Mouse (Mus musculus): ENCODE data around the gene Klhdc10. TPM values are rescaled to one million over a fixed set of nuclear protein-coding genes. Genes with fewer than 3 reads are reported as not detected.

Klhdc10 gene
- polyA plus RNA-seq, 1 experiment from 2014 or later: 33.0 TPM

DNA sequence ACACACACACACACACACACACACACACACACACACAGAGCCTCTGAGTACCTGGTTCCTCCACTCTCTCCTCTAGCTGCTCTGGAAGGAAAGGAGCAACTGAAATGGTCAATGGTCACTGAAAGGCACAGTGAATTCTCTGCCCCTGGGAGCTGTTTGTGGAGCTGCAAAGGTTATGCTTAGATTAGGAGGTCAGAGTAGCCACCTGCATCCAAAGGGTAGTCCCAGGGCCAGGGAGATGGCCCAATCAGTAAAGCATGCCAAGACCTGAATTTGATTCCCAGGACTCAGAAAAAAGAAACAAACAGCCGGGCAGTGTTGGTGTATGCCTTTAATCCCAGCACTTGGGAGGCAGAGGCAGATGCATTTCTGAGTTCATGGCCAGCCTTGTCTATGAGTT is 66.4 kb downstream of the Klhdc10 start:
- no peak overlapping the region for H3K27ac ChIP-seq (ENCODE audit: low read depth, low read length)
- H3K9ac ChIP-seq (ENCODE audit: low read length): no peak overlapping the region
- 83% methylated on average over 1 of the region's 1 CpGs for WGBS
- no peaks in the 10 kb centered on the region for H3K36me3 ChIP-seq (ENCODE audit: control insufficient read depth, insufficient read depth, low read length)
- peaks cover 3% of the 10 kb centered on the region; the same call in 1 of the 2 replicates for H3K4me1 ChIP-seq (replicated peaks; ENCODE audit: control insufficient read depth, insufficient read depth, low read length)
- no peaks in the 10 kb centered on the region for H3K27me3 ChIP-seq (ENCODE audit: control insufficient read depth, insufficient read depth, low read length)
- H3K9me3 ChIP-seq (ENCODE audit: control insufficient read depth, low read length): no peaks in the 10 kb centered on the region
- no peak overlapping the region for H3K4me2 ChIP-seq (ENCODE audit: low read depth, low read length, severe bottlenecking)
- no peak overlapping the region for H3K4me3 ChIP-seq (ENCODE audit: low read depth, low read length)
- no peak for ATAC-seq (replicated peaks; ENCODE audit: low FRiP score)
- DNase-seq (ENCODE audit: low spot score): no peak

DNA sequence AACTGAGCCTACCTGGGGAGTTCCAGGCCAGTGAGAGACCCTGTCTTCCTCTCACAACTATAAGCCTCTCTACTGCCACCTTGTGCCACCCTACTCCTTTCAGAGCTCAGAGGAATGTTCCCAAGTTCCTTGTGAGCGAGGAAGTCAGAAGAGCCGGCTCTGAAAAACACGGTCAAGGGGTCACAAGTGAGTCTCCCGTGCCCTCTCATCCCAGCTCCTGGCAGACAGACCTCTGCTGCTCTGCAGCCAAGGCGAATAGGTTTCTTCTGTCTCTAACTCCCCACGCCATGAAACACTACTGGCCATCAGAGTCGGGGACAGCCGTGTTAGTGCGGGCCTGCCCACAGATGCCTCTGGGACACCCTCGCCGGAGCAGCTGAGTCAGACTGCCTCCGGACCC is 67.0 kb downstream of the Klhdc10 start:
- no peak for ATAC-seq (replicated peaks; ENCODE audit: low FRiP score)

DNA sequence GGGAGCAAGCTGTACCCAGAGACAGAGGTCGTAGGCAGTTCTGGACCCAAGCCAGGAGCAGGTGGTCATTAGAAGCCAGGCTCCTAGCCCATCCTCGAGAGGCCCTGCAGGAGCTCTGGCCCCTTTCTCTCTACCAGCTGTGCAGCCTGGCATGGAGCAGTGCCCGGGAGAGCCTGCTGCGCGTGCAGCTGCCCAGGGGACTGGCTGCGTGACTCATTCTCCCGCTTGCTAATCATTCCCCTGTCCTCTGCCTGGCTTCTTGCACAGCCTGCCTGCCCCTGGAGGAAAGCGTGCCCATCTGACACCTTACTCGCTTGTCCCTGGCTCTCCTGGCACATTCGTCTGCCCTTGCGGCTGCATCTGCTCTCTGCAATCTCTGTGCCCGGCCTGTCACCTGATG is 67.7 kb downstream of the Klhdc10 start:
- no peaks in the 10 kb centered on the region for H3K36me3 ChIP-seq (ENCODE audit: control insufficient read depth, insufficient read depth, low read length)
- 88% methylated on average over 12 of the region's 12 CpGs for WGBS
- peaks cover 2% of the 10 kb centered on the region; the same call in 1 of the 2 replicates for H3K4me1 ChIP-seq (replicated peaks; ENCODE audit: control insufficient read depth, insufficient read depth, low read length)
- no peak overlapping the region for H3K4me2 ChIP-seq (ENCODE audit: low read depth, low read length, severe bottlenecking)
- H3K9me3 ChIP-seq (ENCODE audit: control insufficient read depth, low read length): no peaks in the 10 kb centered on the region
- no peaks in the 10 kb centered on the region for H3K27me3 ChIP-seq (ENCODE audit: control insufficient read depth, insufficient read depth, low read length)
- no peak overlapping the region for H3K9ac ChIP-seq (ENCODE audit: low read length)
- ATAC-seq (replicated peaks; ENCODE audit: low FRiP score) (no peak), DNase-seq (ENCODE audit: low spot score) (no peak)
- no peak overlapping the region for H3K4me3 ChIP-seq (ENCODE audit: low read depth, low read length)
- no peak overlapping the region for H3K27ac ChIP-seq (ENCODE audit: low read depth, low read length)

More for the DNA sequence above, 67.0 kb downstream of the Klhdc10 start:
- H3K4me3 ChIP-seq (ENCODE audit: low read depth, low read length): no peak overlapping the region
- 61% methylated on average over 12 of the region's 12 CpGs for WGBS
- no peak for DNase-seq (ENCODE audit: low spot score)
- H3K4me1 ChIP-seq (replicated peaks; ENCODE audit: control insufficient read depth, insufficient read depth, low read length): peaks cover 3% of the 10 kb centered on the region; the same call in 1 of the 2 replicates
- H3K27me3 ChIP-seq (ENCODE audit: control insufficient read depth, insufficient read depth, low read length): no peaks in the 10 kb centered on the region
- H3K9me3 ChIP-seq (ENCODE audit: control insufficient read depth, low read length): no peaks in the 10 kb centered on the region
- no peaks in the 10 kb centered on the region for H3K36me3 ChIP-seq (ENCODE audit: control insufficient read depth, insufficient read depth, low read length)
- H3K4me2 ChIP-seq (ENCODE audit: low read depth, low read length, severe bottlenecking): no peak overlapping the region
- no peak overlapping the region for H3K27ac ChIP-seq (ENCODE audit: low read depth, low read length)
- H3K9ac ChIP-seq (ENCODE audit: low read length): no peak overlapping the region

DNA sequence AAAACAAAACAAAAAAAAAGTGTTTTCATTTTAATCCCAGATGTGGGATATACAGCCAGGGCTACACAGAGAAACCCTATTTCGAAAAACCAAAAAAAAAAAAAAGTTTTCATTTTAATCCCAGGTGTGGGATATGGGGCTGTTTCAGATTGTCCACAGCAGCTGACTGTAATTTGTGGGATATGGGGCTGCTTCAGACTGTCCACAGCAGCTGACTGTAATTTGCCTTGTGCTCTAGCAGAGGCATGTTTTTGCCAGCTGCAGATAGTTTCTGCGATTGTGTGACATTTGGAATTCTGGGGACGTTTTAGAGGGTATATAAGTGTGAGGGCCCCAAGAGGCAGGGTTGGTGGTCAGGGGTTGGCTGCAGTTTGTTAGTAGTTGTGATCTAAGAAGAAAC is 70.0 kb downstream of the Klhdc10 start:
- H3K4me1 ChIP-seq (replicated peaks; ENCODE audit: control insufficient read depth, insufficient read depth, low read length): no peaks in the 10 kb centered on the region
- ATAC-seq (replicated peaks; ENCODE audit: low FRiP score) (no peak), DNase-seq (ENCODE audit: low spot score) (no peak)
- H3K27ac ChIP-seq (ENCODE audit: low read depth, low read length): no peak overlapping the region
- H3K9ac ChIP-seq (ENCODE audit: low read length): no peak overlapping the region
- H3K9me3 ChIP-seq (ENCODE audit: control insufficient read depth, low read length): no peaks in the 10 kb centered on the region
- H3K27me3 ChIP-seq (ENCODE audit: control insufficient read depth, insufficient read depth, low read length): no peaks in the 10 kb centered on the region
- 80% methylated on average over 3 of the region's 3 CpGs for WGBS
- H3K4me3 ChIP-seq (ENCODE audit: low read depth, low read length): no peak overlapping the region
- H3K4me2 ChIP-seq (ENCODE audit: low read depth, low read length, severe bottlenecking): no peak overlapping the region
- H3K36me3 ChIP-seq (ENCODE audit: control insufficient read depth, insufficient read depth, low read length): no peaks in the 10 kb centered on the region

DNA sequence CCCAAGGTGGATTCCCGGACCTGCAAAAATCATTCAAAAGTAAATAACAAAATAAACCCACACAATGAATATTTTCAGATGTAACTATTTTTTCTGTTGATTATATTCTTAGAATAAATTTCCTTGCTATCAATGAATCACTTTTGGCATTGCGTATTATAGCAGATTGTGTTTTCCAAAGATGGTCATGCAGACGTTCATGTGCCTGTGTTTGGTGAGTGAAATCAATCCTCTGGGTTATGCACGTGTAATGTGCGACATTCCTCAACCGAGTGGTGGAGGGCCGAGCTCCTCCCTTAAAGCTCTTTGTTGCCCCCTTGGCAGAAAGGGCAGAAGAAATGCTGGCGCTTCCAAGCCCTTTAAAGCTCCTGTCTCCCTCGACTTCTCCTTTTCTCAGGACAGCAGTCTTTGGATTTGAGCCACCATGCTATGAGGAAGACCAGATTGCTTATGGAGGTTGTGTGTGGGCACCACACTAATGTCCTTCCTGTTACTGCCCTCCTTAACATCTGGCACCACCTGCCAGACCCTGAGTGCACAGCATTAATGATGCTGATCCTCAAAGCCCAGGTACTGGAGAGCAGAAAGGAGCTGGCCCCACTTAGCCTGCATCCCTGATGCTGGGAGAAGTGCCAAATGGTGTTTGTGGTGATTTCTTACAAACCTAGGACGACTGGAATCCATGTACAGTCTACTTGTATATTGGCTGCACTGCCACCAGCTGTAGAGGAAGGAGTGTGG is 74.5 kb downstream of the Klhdc10 start:
- Histone ChIP-seq H3K9me3 (ENCODE audit: control insufficient read depth, low read length) (no peaks in the 10 kb centered on the region), H3K4me3 (ENCODE audit: low read depth, low read length) (no peak overlapping the region), H3K27ac (ENCODE audit: low read depth, low read length) (no peak overlapping the region), H3K36me3 (ENCODE audit: control insufficient read depth, insufficient read depth, low read length) (peaks cover 5% of the 10 kb centered on the region; the same call in 1 of the 2 replicates), H3K9ac (ENCODE audit: low read length) (no peak overlapping the region), H3K4me2 (ENCODE audit: low read depth, low read length, severe bottlenecking) (no peak overlapping the region), H3K27me3 (ENCODE audit: control insufficient read depth, insufficient read depth, low read length) (no peaks in the 10 kb centered on the region), H3K4me1 (replicated peaks; ENCODE audit: control insufficient read depth, insufficient read depth, low read length) (no peaks in the 10 kb centered on the region)
- WGBS: 81% methylated on average over 10 of the region's 10 CpGs
- DNase-seq (ENCODE audit: low spot score): no peak
- ATAC-seq (replicated peaks; ENCODE audit: low FRiP score): no peak

DNA sequence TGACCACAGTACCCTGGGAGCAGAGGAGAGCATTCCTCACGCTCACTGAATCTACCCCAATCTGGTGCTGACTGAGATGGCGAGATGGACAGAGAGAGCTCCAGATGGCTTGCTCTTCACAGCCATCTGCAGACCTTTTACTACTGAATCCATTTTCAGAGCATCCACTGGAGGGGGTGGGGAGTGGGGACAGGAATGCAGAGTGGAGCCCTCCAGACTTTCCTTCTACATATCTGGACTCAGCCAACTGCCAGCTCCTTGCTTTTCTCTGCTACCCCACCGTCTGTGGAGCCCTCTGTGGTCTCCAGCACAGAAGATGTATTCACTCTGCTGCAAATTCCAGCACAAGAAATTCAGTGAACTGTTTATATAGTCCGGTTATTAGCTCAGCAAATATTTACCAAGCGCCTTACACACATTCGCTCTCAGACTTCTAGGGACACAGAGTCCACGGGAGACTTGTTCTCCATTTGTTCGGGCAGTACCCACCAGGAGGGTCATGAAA is 75.6 kb downstream of the Klhdc10 start:
- DNase-seq (ENCODE audit: low spot score): no peak
- Histone ChIP-seq H3K9me3 (ENCODE audit: control insufficient read depth, low read length) (no peaks in the 10 kb centered on the region), H3K27ac (ENCODE audit: low read depth, low read length) (no peak overlapping the region), H3K27me3 (ENCODE audit: control insufficient read depth, insufficient read depth, low read length) (no peaks in the 10 kb centered on the region), H3K36me3 (ENCODE audit: control insufficient read depth, insufficient read depth, low read length) (peaks cover 5% of the 10 kb centered on the region; the same call in 1 of the 2 replicates), H3K4me1 (replicated peaks; ENCODE audit: control insufficient read depth, insufficient read depth, low read length) (no peaks in the 10 kb centered on the region), H3K4me2 (ENCODE audit: low read depth, low read length, severe bottlenecking) (no peak overlapping the region), H3K4me3 (ENCODE audit: low read depth, low read length) (no peak overlapping the region), H3K9ac (ENCODE audit: low read length) (no peak overlapping the region)
- ATAC-seq (replicated peaks; ENCODE audit: low FRiP score): no peak
- WGBS: 87% methylated on average over 8 of the region's 8 CpGs

DNA sequence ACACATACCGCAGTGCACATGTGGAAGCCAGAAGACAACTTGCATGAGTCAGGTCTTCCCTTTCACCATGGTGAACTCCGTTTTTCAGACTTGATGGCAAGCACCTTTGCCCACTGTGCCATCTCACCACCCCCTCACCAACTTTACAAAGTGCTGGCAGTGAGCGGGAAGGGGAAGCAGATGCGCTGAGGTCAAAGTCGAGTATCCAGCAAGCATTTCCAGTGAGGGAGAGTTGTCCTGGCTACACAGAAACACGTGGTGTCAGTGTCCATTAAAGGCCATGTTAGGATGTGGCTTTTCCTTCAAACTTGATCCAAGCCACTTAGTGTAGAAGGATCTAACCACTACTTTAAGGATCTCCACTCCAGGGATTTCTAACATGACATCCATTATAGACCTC is 76.1 kb downstream of the Klhdc10 start:
- Histone ChIP-seq H3K36me3 (ENCODE audit: control insufficient read depth, insufficient read depth, low read length) (peaks cover 8% of the 10 kb centered on the region; the same call in 1 of the 2 replicates), H3K27ac (ENCODE audit: low read depth, low read length) (no peak overlapping the region), H3K4me1 (replicated peaks; ENCODE audit: control insufficient read depth, insufficient read depth, low read length) (no peaks in the 10 kb centered on the region), H3K9me3 (ENCODE audit: control insufficient read depth, low read length) (no peaks in the 10 kb centered on the region), H3K4me2 (ENCODE audit: low read depth, low read length, severe bottlenecking) (no peak overlapping the region), H3K9ac (ENCODE audit: low read length) (no peak overlapping the region), H3K4me3 (ENCODE audit: low read depth, low read length) (no peak overlapping the region), H3K27me3 (ENCODE audit: control insufficient read depth, insufficient read depth, low read length) (no peaks in the 10 kb centered on the region)
- DNase-seq (ENCODE audit: low spot score): no peak
- no peak for ATAC-seq (replicated peaks; ENCODE audit: low FRiP score)
- WGBS: 92% methylated on average over 6 of the region's 6 CpGs

DNA sequence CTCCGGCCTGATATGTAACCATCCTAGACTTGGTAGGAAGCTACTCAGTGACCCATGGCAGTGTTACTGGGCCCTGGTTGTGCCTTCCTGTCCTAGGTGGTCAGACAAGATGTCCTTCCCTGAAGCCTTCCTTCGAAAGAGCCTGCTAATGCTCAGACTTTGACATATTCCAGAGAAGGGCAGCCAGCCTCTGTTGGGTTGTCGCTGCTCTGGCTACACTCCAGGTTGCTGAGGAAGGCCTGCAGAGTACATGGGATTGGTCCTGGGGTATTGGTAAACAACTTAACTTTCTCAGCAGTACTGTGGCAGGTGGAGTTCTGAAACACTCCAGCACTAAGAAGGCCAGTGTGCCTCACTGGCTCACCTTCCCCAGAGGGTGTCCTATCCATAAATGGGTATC is 77.8 kb downstream of the Klhdc10 start:
- no peak overlapping the region for H3K27ac ChIP-seq (ENCODE audit: low read depth, low read length)
- 96% methylated on average over 3 of the region's 3 CpGs for WGBS
- no peaks in the 10 kb centered on the region for H3K4me1 ChIP-seq (replicated peaks; ENCODE audit: control insufficient read depth, insufficient read depth, low read length)
- no peak overlapping the region for H3K9ac ChIP-seq (ENCODE audit: low read length)
- H3K27me3 ChIP-seq (ENCODE audit: control insufficient read depth, insufficient read depth, low read length): no peaks in the 10 kb centered on the region
- H3K9me3 ChIP-seq (ENCODE audit: control insufficient read depth, low read length): no peaks in the 10 kb centered on the region
- DNase-seq (ENCODE audit: low spot score) (no peak), ATAC-seq (replicated peaks; ENCODE audit: low FRiP score) (no peak)
- H3K4me3 ChIP-seq (ENCODE audit: low read depth, low read length): no peak overlapping the region
- peaks cover 11% of the 10 kb centered on the region; the same call in 1 of the 2 replicates for H3K36me3 ChIP-seq (ENCODE audit: control insufficient read depth, insufficient read depth, low read length)
- no peak overlapping the region for H3K4me2 ChIP-seq (ENCODE audit: low read depth, low read length, severe bottlenecking)

DNA sequence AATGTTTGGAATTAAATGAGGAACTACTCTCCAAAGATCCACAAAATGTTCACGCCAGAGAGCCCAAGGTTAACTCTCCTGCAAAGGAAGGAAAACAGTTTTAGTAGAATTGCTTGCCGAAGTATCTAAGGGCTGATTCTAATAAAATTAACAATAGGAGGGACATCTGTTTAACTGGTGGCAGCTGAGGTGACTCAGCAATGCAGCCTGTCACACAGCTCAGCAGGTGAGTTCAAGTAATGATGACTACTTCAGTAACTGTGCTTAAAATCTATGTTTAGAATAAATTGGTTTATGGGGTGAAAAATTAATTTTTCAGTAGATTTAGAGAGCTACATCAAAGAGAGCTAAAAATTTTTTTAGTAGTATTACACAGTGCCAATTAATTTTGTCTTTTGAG is 81.2 kb downstream of the Klhdc10 start:
- no peaks in the 10 kb centered on the region for H3K4me1 ChIP-seq (replicated peaks; ENCODE audit: control insufficient read depth, insufficient read depth, low read length)
- ATAC-seq (replicated peaks; ENCODE audit: low FRiP score): no peak
- DNase-seq (ENCODE audit: low spot score): no peak
- WGBS: 86% methylated on average over 2 of the region's 2 CpGs
- H3K4me3 ChIP-seq (ENCODE audit: low read depth, low read length): no peak overlapping the region
- no peaks in the 10 kb centered on the region for H3K9me3 ChIP-seq (ENCODE audit: control insufficient read depth, low read length)
- H3K27me3 ChIP-seq (ENCODE audit: control insufficient read depth, insufficient read depth, low read length): no peaks in the 10 kb centered on the region
- no peak overlapping the region for H3K4me2 ChIP-seq (ENCODE audit: low read depth, low read length, severe bottlenecking)
- H3K9ac ChIP-seq (ENCODE audit: low read length): no peak overlapping the region
- no peak overlapping the region for H3K27ac ChIP-seq (ENCODE audit: low read depth, low read length)
- H3K36me3 ChIP-seq (ENCODE audit: control insufficient read depth, insufficient read depth, low read length): peaks cover 22% of the 10 kb centered on the region
